ENCODE assay signal across 13 mouse cellular contexts in genomic region chr19:48023726-48024125, GRCm38 (mm10).
DNase-seq lines count a peak whose midpoint lies in the region.
"Had no signal": no experiment of that assay in that cellular context is flagged by ENCODE, and none has a peak within 500 bp of the region (broad histone marks: within the 10 kb centered on the region; RNA-seq: fewer than 3 reads in every experiment).

No protein-coding gene starts in this region.

- intact Hi-C loops in gastrocnemius, postnatal 36 days (cut with DNase I), result no loop called here

- DNase-seq in CD4-positive, CD25-positive, alpha-beta regulatory T cell, adult 2 months (ENCODE audit: low read depth, low spot score), result peak; percentile 62
- peak; percentile 31 for DNase-seq in c-Kit-positive CD71-negative TER-119-negative erythroid progenitor cells, embryonic 14.5 days (ENCODE audit: low read depth)
- DNase-seq in naive thymus-derived CD4-positive, alpha-beta T cell, adult 2 months (ENCODE audit: low read depth), result peak; percentile 74
- DNase-seq in thymus, postnatal 25 days, result peak; percentile 30
- no peak for DNase-seq in spleen, adult 12 weeks (ENCODE audit: low spot score)
- no peak for DNase-seq in frontal cortex, postnatal 25 days (ENCODE audit: low spot score in 2 of 2)
- no peak for DNase-seq in gastrocnemius, postnatal 36 days
- DNase-seq: adrenal gland, postnatal 25 days; cerebellum, adult 11-12 months; cerebellum, postnatal 14 days; heart, adult 2 months; kidney, adult 11 months; layer of hippocampus, postnatal 36 days had no signal

Comparison
In these comparisons a context has a peak if more than half of its experiments do, and no peak if none do; other contexts are left out.
1. DNase-seq: peak in CD4-positive, CD25-positive, alpha-beta regulatory T cell, adult 2 months (single experiment), c-Kit-positive CD71-negative TER-119-negative erythroid progenitor cells, embryonic 14.5 days (single experiment), naive thymus-derived CD4-positive, alpha-beta T cell, adult 2 months (single experiment) and thymus, postnatal 25 days (single experiment); none in spleen, adult 12 weeks (single experiment), frontal cortex, postnatal 25 days (0 of 2) and gastrocnemius, postnatal 36 days (0 of 2).